Mouse (Mus musculus): ENCODE results near the gene Kcnk10.

Kcnk10 gene

GRCm38 (mm10) chr12:98519866-98520567 is 58.1 kb downstream of the Kcnk10 start:
- no peak for DNase-seq (ENCODE audit: extremely low spot score, low spot score)

- DNase-seq (ENCODE audit: extremely low spot score, low spot score), result no peak
Observed at GRCm38 (mm10) chr12:98505601-98506000, 72.5 kb downstream of the Kcnk10 start.

GRCm38 (mm10) chr12:98501528-98502280 is 76.4 kb downstream of the Kcnk10 start:
- no peak for DNase-seq (ENCODE audit: extremely low spot score, low spot score)

- DNase-seq (ENCODE audit: extremely low spot score, low spot score), result no peak
Observed at GRCm38 (mm10) chr12:98501045-98501444, 77.1 kb downstream of the Kcnk10 start.

GRCm38 (mm10) chr12:98481460-98481859 is 96.7 kb downstream of the Kcnk10 start:
- DNase-seq (ENCODE audit: extremely low spot score, low spot score), result no peak

- DNase-seq (ENCODE audit: extremely low spot score, low spot score), result no peak
Observed at GRCm38 (mm10) chr12:98481048-98481447, 97.1 kb downstream of the Kcnk10 start.

- peak; percentile 20 for DNase-seq (ENCODE audit: extremely low spot score, low spot score)
Observed at GRCm38 (mm10) chr12:98477673-98478461, 100.2 kb downstream of the Kcnk10 start.

- no peak for DNase-seq (ENCODE audit: extremely low spot score, low spot score)
Observed at GRCm38 (mm10) chr12:98471232-98471631, 106.9 kb downstream of the Kcnk10 start.

GRCm38 (mm10) chr12:98470097-98470496 is 108.0 kb downstream of the Kcnk10 start:
- no peak for DNase-seq (ENCODE audit: extremely low spot score, low spot score)

- no peak for DNase-seq (ENCODE audit: extremely low spot score, low spot score)
Observed at GRCm38 (mm10) chr12:98467793-98468192, 110.3 kb downstream of the Kcnk10 start.

GRCm38 (mm10) chr12:98459889-98460288 is 118.2 kb downstream of the Kcnk10 start:
- DNase-seq (ENCODE audit: extremely low spot score, low spot score), result peak; percentile 24

- DNase-seq (ENCODE audit: extremely low spot score, low spot score), result no peak
Observed at GRCm38 (mm10) chr12:98458944-98459343, 119.2 kb downstream of the Kcnk10 start.

- no peak for DNase-seq (ENCODE audit: extremely low spot score, low spot score)
Observed at GRCm38 (mm10) chr12:98458516-98458915, 119.6 kb downstream of the Kcnk10 start.

GRCm38 (mm10) chr12:98453161-98453560 is 124.9 kb downstream of the Kcnk10 start:
- DNase-seq (ENCODE audit: extremely low spot score, low spot score), result no peak

- DNase-seq (ENCODE audit: extremely low spot score, low spot score), result no peak
Observed at GRCm38 (mm10) chr12:98452646-98453045, 125.5 kb downstream of the Kcnk10 start.

- DNase-seq (ENCODE audit: extremely low spot score, low spot score), result no peak
Observed at GRCm38 (mm10) chr12:98445637-98446036, 132.5 kb downstream of the Kcnk10 start.

GRCm38 (mm10) chr12:98444860-98445259 is 133.2 kb downstream of the Kcnk10 start:
- no peak for DNase-seq (ENCODE audit: extremely low spot score, low spot score)

- no peak for DNase-seq (ENCODE audit: extremely low spot score, low spot score)
Observed at GRCm38 (mm10) chr12:98443754-98444153, 134.4 kb downstream of the Kcnk10 start.

GRCm38 (mm10) chr12:98438080-98438479 is 140.0 kb downstream of the Kcnk10 start:
- no peak for DNase-seq (ENCODE audit: extremely low spot score, low spot score)

GRCm38 (mm10) chr12:98430683-98431082 is 147.4 kb downstream of the Kcnk10 start:
- no peak for DNase-seq (ENCODE audit: extremely low spot score, low spot score)

- no peak for DNase-seq (ENCODE audit: extremely low spot score, low spot score)
Observed at GRCm38 (mm10) chr12:98421340-98421739, 156.8 kb downstream of the Kcnk10 start.

GRCm38 (mm10) chr12:98419849-98420248 is 158.3 kb downstream of the Kcnk10 start:
- DNase-seq (ENCODE audit: extremely low spot score, low spot score), result no peak
